Mouse (Mus musculus): ENCODE data around the gene Ccdc115. TPM values are rescaled to one million over a fixed set of nuclear protein-coding genes. Genes with fewer than 3 reads are reported as not detected.

Gene Ccdc115
- polyA plus RNA-seq, 1 experiment: 1.2 TPM

- TF ChIP-seq GATA1 (IDR thresholded peaks at IDR 0.05; ENCODE audit: low read length) (no peak), TAL1 (IDR thresholded peaks at IDR 0.05; ENCODE audit: low read length) (no peak)
- peaks cover 21% of the 10 kb centered on the region for H3K27me3 ChIP-seq (ENCODE audit: control insufficient read depth)
- no peaks in the 10 kb centered on the region for H3K36me3 ChIP-seq (ENCODE audit: control insufficient read depth)
- peaks cover 10% of the 10 kb centered on the region for H3K4me1 ChIP-seq (ENCODE audit: control insufficient read depth)
- no peaks in the 10 kb centered on the region for H3K9me3 ChIP-seq (ENCODE audit: control insufficient read depth, low read length)
- H3K4me3 ChIP-seq (replicated peaks): peak overlapping the region; percentile 55
Measured at GRCm38 (mm10) chr1:34472427-34473300, 33.2 kb upstream of the Ccdc115 start.

DNA sequence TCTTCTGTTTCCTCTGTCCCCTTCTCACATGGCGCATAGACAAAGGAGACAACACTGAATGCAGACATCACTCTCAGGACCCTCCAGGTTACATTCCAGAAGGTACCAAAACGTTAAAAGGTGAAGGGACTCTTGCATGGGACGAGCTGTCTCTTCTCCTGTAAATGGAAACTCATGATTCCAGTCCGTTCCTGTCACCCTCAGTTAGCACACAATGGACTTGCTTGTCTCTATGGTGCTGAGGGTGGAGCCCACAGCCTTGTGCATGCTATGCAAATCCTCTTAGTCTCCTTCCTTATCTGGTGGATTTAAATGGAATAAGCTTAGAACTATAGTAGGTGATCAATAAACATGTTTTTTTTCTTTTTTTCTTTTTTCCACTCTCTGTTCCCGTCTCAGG lies 30.3 kb upstream of the Ccdc115 start:
- Histone ChIP-seq H3K4me3 (replicated peaks) (no peak overlapping the region), H3K27me3 (ENCODE audit: control insufficient read depth) (peaks cover 21% of the 10 kb centered on the region), H3K36me3 (ENCODE audit: control insufficient read depth) (no peaks in the 10 kb centered on the region), H3K4me1 (ENCODE audit: control insufficient read depth) (peaks cover 13% of the 10 kb centered on the region), H3K9me3 (ENCODE audit: control insufficient read depth, low read length) (no peaks in the 10 kb centered on the region)
- TF ChIP-seq TAL1 (IDR thresholded peaks at IDR 0.05; ENCODE audit: low read length): no peak
- no peak for TF ChIP-seq GATA1 (IDR thresholded peaks at IDR 0.05; ENCODE audit: low read length)

GRCm38 (mm10) chr1:34468500-34468899 lies 29.0 kb upstream of the Ccdc115 start:
- no peak overlapping the region for H3K4me3 ChIP-seq (replicated peaks)
- H3K9me3 ChIP-seq (ENCODE audit: control insufficient read depth, low read length): no peaks in the 10 kb centered on the region
- H3K36me3 ChIP-seq (ENCODE audit: control insufficient read depth): no peaks in the 10 kb centered on the region
- H3K27me3 ChIP-seq (ENCODE audit: control insufficient read depth): peaks cover 21% of the 10 kb centered on the region
- TF ChIP-seq GATA1 (IDR thresholded peaks at IDR 0.05; ENCODE audit: low read length): no peak
- TF ChIP-seq TAL1 (IDR thresholded peaks at IDR 0.05; ENCODE audit: low read length): no peak
- peaks cover 13% of the 10 kb centered on the region for H3K4me1 ChIP-seq (ENCODE audit: control insufficient read depth)

GRCm38 (mm10) chr1:34468051-34468450 lies 28.6 kb upstream of the Ccdc115 start:
- no peak for TF ChIP-seq GATA1 (IDR thresholded peaks at IDR 0.05; ENCODE audit: low read length)
- TF ChIP-seq TAL1 (IDR thresholded peaks at IDR 0.05; ENCODE audit: low read length): no peak
- H3K4me3 ChIP-seq (replicated peaks): no peak overlapping the region
- peaks cover 12% of the 10 kb centered on the region for H3K4me1 ChIP-seq (ENCODE audit: control insufficient read depth)
- H3K36me3 ChIP-seq (ENCODE audit: control insufficient read depth): no peaks in the 10 kb centered on the region
- peaks cover 19% of the 10 kb centered on the region for H3K27me3 ChIP-seq (ENCODE audit: control insufficient read depth)
- no peaks in the 10 kb centered on the region for H3K9me3 ChIP-seq (ENCODE audit: control insufficient read depth, low read length)

DNA sequence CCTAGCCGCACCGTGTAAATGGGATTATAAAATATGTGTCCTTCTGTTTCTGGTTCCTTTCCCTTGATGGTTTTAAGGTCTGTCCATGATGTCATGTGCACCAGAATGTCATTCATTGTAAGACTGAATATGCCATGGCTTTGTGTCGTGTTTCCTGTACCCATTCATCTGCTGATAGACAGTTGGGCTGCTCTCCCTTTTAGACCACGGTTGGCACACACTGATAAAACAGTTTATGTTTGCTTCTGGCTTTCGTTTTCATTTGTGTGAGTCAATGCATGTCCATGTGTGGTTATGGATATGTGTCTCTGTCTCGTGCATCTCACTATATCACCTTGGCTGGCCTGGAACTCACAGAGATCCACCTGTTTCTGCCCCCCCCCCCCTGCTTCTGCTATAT lies 26.0 kb upstream of the Ccdc115 start:
- no peak overlapping the region for H3K4me3 ChIP-seq (replicated peaks)
- TF ChIP-seq TAL1 (IDR thresholded peaks at IDR 0.05; ENCODE audit: low read length) (no peak), GATA1 (IDR thresholded peaks at IDR 0.05; ENCODE audit: low read length) (no peak)
- no peaks in the 10 kb centered on the region for H3K36me3 ChIP-seq (ENCODE audit: control insufficient read depth)
- H3K9me3 ChIP-seq (ENCODE audit: control insufficient read depth, low read length): no peaks in the 10 kb centered on the region
- H3K27me3 ChIP-seq (ENCODE audit: control insufficient read depth): peaks cover 5% of the 10 kb centered on the region
- H3K4me1 ChIP-seq (ENCODE audit: control insufficient read depth): peaks cover 10% of the 10 kb centered on the region

GRCm38 (mm10) chr1:34464310-34464817 lies 24.9 kb upstream of the Ccdc115 start:
- Histone ChIP-seq H3K9me3 (ENCODE audit: control insufficient read depth, low read length) (no peaks in the 10 kb centered on the region), H3K4me3 (replicated peaks) (no peak overlapping the region), H3K4me1 (ENCODE audit: control insufficient read depth) (peaks cover 19% of the 10 kb centered on the region), H3K27me3 (ENCODE audit: control insufficient read depth) (peaks cover 16% of the 10 kb centered on the region), H3K36me3 (ENCODE audit: control insufficient read depth) (no peaks in the 10 kb centered on the region)
- TF ChIP-seq TAL1 (IDR thresholded peaks at IDR 0.05; ENCODE audit: low read length): no peak

DNA sequence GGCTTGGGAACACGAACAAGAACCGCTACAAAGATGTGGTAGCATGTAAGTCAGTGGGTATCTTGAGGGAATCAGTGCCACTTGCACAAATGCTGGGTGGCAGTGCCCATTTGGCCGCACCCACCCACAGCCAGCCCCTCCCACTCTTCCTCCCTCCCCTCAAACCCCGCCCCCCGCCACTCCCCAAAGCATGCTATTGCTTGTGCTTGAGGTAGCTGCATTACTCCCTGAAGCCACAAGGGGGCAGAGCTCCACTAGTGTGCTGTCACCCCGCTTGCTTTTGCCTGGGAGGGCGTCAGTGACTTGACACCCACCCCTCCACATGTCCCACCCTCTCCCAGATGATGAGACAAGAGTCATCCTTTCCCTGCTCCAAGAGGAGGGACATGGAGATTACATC lies 23.3 kb upstream of the Ccdc115 start:
- H3K4me3 ChIP-seq (replicated peaks): no peak overlapping the region
- peaks cover 24% of the 10 kb centered on the region for H3K4me1 ChIP-seq (ENCODE audit: control insufficient read depth)
- H3K27me3 ChIP-seq (ENCODE audit: control insufficient read depth): peaks cover 32% of the 10 kb centered on the region
- no peaks in the 10 kb centered on the region for H3K36me3 ChIP-seq (ENCODE audit: control insufficient read depth)
- H3K9me3 ChIP-seq (ENCODE audit: control insufficient read depth, low read length): no peaks in the 10 kb centered on the region
- TF ChIP-seq TAL1 (IDR thresholded peaks at IDR 0.05; ENCODE audit: low read length): no peak
- TF ChIP-seq GATA1 (IDR thresholded peaks at IDR 0.05; ENCODE audit: low read length): no peak

DNA sequence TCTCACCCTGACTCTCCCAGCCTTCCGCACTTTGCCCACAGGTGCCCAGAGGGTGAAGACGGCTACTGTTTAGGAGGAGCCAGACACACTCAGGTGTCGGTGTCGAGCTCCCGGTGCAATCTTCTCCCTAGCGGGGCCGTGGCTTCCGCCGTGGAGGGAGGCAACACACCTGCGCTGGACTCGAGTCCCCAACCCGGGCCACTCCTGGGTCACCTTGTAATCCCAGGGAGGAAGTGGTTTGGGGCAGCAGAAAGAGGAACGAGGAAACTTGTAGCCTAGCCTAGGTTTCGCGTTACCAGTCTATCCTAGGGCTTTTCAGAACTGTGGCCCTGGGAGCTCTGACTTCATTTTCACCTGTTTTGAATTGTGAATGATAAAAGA lies 20.6 kb upstream of the Ccdc115 start:
- Histone ChIP-seq H3K27me3 (ENCODE audit: control insufficient read depth) (peaks cover 47% of the 10 kb centered on the region), H3K36me3 (ENCODE audit: control insufficient read depth) (no peaks in the 10 kb centered on the region), H3K4me3 (replicated peaks) (peak overlapping the region; percentile 66), H3K4me1 (ENCODE audit: control insufficient read depth) (peaks cover 21% of the 10 kb centered on the region), H3K9me3 (ENCODE audit: control insufficient read depth, low read length) (no peaks in the 10 kb centered on the region)
- TF ChIP-seq GATA1 (IDR thresholded peaks at IDR 0.05; ENCODE audit: low read length) (no peak), TAL1 (IDR thresholded peaks at IDR 0.05; ENCODE audit: low read length) (no peak)

DNA sequence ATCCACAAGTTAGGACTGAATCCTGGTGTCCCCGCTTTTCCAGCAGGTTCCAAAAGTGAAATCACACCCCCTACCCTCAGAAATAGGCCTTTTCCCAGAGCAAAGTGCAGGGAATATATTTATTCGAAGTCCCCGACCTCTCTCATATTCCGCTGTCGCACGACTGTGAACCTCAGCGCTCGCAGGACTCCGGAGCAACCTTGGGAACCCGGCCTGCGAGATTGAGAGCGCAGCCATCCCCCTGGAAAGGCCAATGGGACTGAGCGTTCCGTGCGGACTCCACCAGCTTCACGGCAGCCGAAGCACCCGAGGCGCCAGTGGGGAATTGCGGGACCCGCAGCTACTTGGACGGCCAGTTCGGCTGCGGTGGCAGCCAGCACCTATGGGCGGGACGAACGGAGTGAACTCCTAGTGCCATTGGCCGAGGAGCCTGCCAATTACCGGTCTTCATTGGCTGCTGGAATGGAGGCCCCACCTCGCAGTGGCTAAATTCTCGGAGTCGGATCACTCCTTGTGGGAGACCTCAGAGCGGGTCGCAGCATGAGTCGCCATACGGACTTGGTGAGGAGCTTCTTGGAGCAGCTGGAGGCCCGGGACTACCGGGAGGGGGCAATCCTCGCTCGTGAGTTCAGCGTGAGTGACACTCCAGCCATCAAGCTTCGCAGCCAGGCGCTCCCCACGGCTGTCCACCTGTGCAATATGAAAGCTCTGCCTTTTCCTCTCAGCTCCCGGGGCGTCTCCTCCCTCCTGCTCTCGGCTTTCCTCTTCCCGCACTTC lies 20.0 kb upstream of the Ccdc115 start, which contains the start of gene Ptpn18:
Gene Ptpn18 (plus strand): TSS at position 479 of the 777 bp plus-strand sequence.
- no peaks in the 10 kb centered on the region for H3K36me3 ChIP-seq (ENCODE audit: control insufficient read depth)

More for the DNA sequence above, 20.0 kb upstream of the Ccdc115 start, which contains the start of gene Ptpn18:
- H3K27me3 ChIP-seq (ENCODE audit: control insufficient read depth): peaks cover 47% of the 10 kb centered on the region
- TF ChIP-seq GATA1 (IDR thresholded peaks at IDR 0.05; ENCODE audit: low read length): no peak
- no peak for TF ChIP-seq TAL1 (IDR thresholded peaks at IDR 0.05; ENCODE audit: low read length)
- peaks cover 21% of the 10 kb centered on the region for H3K4me1 ChIP-seq (ENCODE audit: control insufficient read depth)
- H3K9me3 ChIP-seq (ENCODE audit: control insufficient read depth, low read length): no peaks in the 10 kb centered on the region
- H3K4me3 ChIP-seq (replicated peaks): peak within 1 kb of the TSS; percentile 66
